Mouse (Mus musculus) embryo, embryonic 11 days (tissue): ENCODE measurements around the gene Ucma.

ENCODE experiments used
- DNase-seq: peaks from one replicate; pipeline ENCODE4 v3.0.0-alpha.2; 2015

Ucma gene

DNA sequence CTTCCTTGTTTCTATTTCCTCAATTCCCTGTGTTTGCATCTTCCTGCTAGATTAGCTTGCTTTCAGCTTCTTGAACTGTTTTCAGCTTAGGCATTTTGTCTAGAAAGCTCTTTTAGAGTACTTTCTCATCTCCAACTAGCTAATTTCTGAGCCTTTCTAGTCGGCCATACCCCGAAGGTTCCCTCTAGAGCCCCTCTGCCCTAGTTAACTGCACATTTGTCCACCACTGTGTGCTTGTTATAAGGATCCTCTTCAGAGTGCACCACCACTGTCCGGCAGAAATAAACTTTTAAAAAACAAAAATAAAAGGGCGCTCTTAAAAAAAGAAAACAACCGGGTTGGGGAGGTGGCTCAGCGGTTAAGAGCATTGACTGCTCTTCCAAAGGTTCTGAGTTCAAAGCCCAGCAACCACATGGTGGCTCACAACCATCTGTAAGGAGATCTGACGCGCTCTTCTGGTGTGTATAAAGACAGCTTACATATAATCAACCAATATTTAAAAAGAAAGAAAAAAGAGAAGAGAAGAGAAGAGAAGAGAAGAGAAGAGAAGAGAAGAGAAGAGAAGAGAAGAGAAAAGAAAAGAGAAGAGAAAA lies 36.1 kb downstream of the Ucma start:
- DNase-seq = no peak

DNA sequence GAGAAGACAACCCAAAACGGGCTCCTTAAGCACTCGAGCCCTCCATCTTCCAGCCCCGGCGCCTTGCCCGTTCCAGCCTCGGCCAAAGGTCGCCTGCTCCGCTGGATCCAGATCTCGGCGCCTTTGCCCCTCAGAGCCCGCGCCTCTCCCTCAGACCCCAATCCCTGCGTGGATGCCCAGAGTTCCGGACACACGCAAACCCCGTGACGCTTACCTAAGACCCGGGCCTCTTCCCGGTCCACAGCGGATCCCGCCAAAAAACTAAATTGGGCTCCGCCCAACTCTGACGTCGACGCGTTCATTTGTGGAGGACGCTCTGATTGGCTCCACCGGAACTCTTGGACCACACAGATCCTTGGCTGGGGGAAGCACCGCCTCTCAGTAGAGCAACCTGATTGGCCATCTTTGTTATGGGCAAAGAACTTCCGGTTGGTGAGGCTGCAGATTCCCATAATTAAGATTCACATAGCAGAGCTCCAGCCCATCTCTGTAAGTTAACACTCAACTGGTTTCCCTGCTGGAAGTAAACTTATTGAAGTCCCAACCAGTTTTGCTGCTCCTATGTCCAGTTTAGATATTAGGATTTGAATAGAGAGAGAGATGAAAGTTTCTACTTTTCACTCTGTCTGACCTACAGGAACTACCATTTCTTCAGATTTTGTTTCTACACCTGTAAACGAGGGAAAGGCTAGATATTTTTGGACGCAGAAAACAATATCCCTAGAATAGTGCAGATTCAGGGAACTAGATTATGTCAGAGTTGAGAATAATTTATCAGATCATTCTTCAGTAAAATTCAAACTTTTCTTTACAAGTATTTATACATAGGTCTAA lies 36.8 kb downstream of the Ucma start, which contains the start of gene Mcm10:
Mcm10 (minus strand) TSS at position 301 of the 834 bp plus-strand sequence.
- DNase-seq = peak; percentile 97

DNA sequence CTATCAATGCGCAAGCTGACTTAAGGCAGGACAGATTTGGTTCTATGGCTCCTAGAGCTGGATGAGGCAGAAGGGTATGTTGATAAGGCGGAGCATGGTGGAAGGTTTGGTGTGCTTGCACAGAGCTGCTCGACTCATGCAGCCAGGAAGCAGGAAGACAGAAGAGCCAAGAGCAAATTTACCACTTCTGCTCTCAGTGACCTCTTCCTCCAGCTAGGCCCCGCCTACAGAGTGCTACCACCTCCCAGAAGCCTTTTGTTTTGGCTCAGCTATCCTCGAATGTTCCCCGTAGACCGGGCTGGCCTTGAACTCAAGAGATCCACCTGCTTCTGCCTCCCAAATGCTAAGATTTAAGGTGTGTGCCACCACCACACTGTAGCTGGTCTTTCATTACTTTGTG lies 38.7 kb downstream of the Ucma start:
- DNase-seq = no peak

- DNase-seq = no peak
Measured at GRCm38 (mm10) chr2:5015527-5015926, 39.6 kb downstream of the Ucma start.

- DNase-seq = no peak
Measured at GRCm38 (mm10) chr2:5016922-5017321, 41.0 kb downstream of the Ucma start.

- DNase-seq = no peak
Measured at GRCm38 (mm10) chr2:5019708-5020107, 43.8 kb downstream of the Ucma start.

DNA sequence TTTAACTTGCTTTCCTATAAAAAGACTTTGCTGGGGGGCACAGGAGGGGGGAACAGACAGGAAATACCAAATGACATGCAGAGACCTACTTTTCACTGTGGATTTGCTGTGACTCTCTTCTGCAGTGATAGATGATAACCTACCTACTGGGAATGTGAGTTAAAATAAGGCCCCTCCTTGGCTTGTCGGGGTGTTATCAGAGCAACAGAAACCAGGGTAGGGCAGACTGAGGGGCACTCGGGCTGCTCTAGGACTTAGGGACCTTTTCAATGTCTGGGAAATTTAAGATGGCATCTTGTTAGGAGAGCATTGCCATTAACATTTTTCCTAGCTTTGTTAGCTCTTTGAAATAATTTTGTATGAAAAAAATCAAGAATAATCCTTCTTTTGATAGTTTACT lies 47.4 kb downstream of the Ucma start:
- no peak for DNase-seq

DNA sequence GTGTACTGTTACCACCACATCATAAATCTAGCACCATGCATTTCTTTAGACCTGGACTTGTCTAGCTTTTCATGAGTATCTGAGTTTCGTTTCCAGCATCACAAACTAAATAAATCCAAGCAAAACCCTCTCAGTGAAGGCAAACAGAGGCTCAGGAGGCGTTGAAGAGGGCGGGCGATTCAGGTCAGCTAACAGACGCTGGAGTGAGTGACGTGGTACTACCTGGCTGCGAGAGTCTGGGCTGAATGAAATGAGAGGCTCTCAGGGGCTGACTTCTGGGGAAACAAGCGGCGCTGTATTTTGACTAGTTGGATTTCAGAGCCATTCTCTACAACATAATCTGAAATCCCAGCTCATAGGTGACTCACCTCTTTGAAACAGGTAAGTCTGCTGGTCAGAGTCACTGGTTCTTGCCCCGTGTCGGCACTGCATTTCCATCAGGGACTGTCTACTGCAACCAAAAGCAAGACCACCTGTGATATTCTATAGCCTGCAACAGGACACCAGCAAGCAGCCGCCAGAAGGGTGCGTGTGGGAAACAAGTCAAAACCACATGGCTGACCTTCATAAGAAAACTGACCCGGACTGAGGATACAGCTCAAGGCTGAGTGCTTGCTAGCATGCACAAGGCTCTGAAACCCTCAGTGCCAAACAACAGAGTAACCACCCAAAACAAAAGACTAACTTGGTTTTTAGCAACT lies 47.9 kb downstream of the Ucma start:
- peak; percentile 42 for DNase-seq

DNA sequence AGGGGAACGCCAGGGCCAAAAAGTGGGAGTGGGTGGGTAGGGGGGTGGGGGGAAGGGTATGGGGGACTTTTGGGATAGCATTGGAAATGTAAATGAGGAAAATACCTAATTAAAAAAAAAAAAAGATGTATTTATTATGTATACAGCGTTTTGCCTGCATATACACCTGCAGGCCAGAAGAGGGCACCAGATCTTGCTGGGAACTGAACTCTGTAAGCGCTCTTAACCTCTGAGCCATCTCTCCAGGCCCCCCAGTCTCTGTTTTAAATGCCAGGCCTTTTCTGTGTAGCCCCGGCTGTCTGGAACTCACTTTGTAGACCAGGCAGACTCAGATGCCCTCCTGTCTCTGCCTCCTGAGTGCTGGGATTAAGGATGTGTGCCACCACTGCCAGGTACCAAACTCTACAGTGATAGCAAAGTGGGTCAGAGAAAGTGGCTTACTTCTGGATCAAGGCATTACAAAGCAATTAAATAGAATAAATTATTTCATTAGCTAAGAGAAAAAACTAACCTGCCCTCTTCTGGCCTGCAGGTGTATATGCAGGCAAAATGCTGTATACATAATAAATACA lies 49.3 kb downstream of the Ucma start:
- DNase-seq = peak; percentile 12

DNA sequence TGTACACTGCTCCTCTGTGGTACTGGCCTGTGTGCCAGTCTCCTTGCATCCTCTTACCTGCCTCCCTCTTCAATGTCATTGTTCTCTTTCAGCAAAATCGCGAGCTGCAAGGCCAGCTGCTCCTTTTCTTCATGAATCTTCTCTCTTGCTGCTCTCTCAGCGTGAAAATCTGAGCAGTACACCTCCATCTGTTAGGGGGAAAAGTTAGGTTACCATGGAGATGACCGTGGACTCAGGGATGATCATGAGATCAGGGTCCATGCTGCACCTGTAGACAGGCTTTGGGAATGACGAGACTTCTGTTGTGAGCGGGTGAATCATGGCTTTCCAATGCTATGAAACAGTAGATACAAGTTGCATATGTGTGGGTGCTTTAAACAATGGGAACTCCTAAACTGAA lies 51.1 kb downstream of the Ucma start:
- no peak for DNase-seq

- no peak for DNase-seq
Measured at GRCm38 (mm10) chr2:5028047-5028446, 52.1 kb downstream of the Ucma start.

GRCm38 (mm10) chr2:5029808-5030207 lies 53.9 kb downstream of the Ucma start:
- no peak for DNase-seq

DNA sequence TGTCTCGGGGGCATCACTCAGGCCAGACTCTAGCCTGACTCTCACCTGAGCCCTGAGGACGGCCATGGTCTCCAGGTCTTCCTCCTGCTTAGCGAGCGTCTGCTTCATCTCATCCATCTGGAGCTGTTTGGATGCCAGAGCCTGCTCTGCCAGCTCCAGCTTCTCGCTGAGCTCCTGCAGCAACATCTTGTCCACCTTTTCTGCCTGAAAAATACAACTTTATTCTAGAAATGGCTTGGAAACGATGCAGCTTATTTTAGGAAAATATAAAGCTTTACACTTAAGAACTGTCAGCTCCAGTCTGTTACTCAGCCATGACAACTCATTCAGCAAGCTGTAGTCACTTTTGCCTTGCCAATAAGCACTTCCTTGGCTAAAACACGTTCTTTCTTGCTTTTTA lies 55.3 kb downstream of the Ucma start:
- no peak for DNase-seq

- no peak for DNase-seq
Measured at GRCm38 (mm10) chr2:5032665-5033064, 56.7 kb downstream of the Ucma start.

- no peak for DNase-seq
Measured at GRCm38 (mm10) chr2:5033546-5034420, 57.9 kb downstream of the Ucma start.

DNA sequence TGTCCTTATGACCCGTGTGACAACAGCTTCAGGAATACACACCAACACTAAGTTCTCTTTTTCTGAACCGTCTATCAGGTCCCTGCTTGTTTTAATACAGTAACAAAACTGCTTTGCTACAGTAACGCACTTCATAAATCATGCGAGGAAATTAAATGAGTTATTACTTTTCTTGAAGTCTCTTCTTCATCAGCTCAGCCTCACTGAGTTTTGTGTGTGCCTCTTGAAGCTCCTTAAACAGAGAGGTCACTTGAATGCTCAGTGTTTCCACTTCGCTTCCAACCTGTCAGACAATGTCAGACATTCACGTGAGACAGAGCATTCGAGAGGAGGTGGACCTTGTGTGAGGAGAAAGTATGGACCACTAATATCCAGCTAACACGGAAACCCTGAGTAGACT lies 58.9 kb downstream of the Ucma start:
- DNase-seq = no peak

GRCm38 (mm10) chr2:5035241-5035640 lies 59.3 kb downstream of the Ucma start:
- DNase-seq = no peak
